Mouse (Mus musculus): ENCODE measurements around the gene Gpatch2. TPM values are rescaled to one million over a fixed set of nuclear protein-coding genes. Genes with fewer than 3 reads are reported as not detected.

Gene Gpatch2
- polyA plus RNA-seq, 1 experiment from 2014 or later, result 18.3 TPM

DNA sequence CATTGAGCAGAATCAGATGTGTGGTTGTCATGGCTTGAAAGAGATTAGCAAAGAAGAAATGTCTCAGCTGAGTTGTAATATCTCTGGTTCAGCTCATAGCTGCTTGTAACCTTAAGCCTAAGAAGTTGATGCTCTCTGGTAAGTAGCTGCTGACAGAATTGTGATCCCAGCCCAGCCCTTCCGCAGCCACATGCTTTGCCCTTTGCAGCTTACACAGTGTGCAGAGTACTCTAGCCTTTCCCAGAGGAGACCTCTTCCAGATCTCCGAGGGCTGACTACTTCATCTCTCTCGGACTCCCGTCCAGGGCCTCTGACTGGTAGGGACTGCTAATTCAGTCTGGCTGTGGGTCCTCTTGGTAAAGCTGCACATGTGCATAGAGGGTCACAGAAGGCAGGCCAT lies 92.0 kb downstream of the Gpatch2 start:
- H3K4me1 ChIP-seq (ENCODE audit: control insufficient read depth, insufficient read depth, low read length), result no peaks in the 10 kb centered on the region

DNA sequence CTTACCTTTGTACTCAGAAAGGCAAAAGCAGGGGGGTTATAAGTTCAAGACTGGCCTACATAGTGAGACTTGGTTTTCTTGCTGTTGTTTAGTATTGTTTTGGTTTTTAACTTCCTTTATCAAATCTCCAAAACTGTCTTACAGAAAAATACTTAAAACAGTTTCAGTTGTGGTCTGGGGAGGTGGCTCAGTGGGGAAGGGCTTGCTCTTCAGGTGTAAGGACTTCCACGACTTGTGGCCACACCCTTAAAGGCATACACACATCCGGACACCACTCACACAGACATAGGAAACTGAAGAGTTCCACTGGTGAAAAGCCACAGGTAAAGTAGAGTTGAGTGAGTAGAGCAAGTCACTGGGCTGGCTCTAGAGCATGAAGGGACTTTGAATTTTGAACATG lies 93.2 kb downstream of the Gpatch2 start:
- Histone ChIP-seq H3K27ac (ENCODE audit: low read depth, low read length) (no peak overlapping the region), H3K36me3 (ENCODE audit: control insufficient read depth, insufficient read depth, low read length) (no peaks in the 10 kb centered on the region), H3K27me3 (ENCODE audit: control insufficient read depth, insufficient read depth, low read length) (no peaks in the 10 kb centered on the region), H3K9ac (replicated peaks; ENCODE audit: low read depth, low read length) (no peak overlapping the region), H3K9me3 (ENCODE audit: control insufficient read depth, low read length) (no peaks in the 10 kb centered on the region), H3K4me1 (ENCODE audit: control insufficient read depth, insufficient read depth, low read length) (no peaks in the 10 kb centered on the region), H3K4me2 (ENCODE audit: low read depth, low read length) (no peak overlapping the region), H3K4me3 (ENCODE audit: low read depth, low read length) (no peak overlapping the region)
- ATAC-seq (ENCODE audit: low read depth), result no peak
- 89% methylated on average over 2 of the region's 2 CpGs for WGBS

More for the DNA sequence above, 92.0 kb downstream of the Gpatch2 start:
- ATAC-seq (ENCODE audit: low read depth), result no peak
- Histone ChIP-seq H3K27me3 (ENCODE audit: control insufficient read depth, insufficient read depth, low read length) (no peaks in the 10 kb centered on the region), H3K4me3 (ENCODE audit: low read depth, low read length) (no peak overlapping the region), H3K9me3 (ENCODE audit: control insufficient read depth, low read length) (no peaks in the 10 kb centered on the region), H3K9ac (replicated peaks; ENCODE audit: low read depth, low read length) (no peak overlapping the region), H3K4me2 (ENCODE audit: low read depth, low read length) (no peak overlapping the region), H3K27ac (ENCODE audit: low read depth, low read length) (no peak overlapping the region), H3K36me3 (ENCODE audit: control insufficient read depth, insufficient read depth, low read length) (no peaks in the 10 kb centered on the region)
- 95% methylated on average over 4 of the region's 4 CpGs for WGBS

DNA sequence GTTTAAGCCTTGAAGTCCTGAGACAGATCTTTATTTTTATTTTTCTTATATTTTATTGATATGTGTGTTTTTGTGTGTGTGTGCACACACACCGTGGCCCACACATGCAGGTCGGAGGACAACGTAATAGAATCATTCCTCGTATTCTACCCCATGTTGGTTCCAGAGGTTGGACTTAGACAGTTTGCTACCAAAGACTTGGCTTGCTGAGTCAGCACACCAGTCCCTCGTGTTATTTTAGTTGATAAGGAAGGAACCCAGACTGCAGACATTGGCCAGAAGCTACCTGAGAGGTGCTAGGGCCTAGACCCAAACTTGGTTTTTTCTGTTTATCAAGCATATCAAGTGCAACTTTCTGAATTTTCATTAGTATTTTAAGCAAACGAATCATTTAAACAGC lies 95.8 kb downstream of the Gpatch2 start:
- Histone ChIP-seq H3K9ac (replicated peaks; ENCODE audit: low read depth, low read length) (no peak overlapping the region), H3K4me2 (ENCODE audit: low read depth, low read length) (no peak overlapping the region), H3K27ac (ENCODE audit: low read depth, low read length) (no peak overlapping the region), H3K36me3 (ENCODE audit: control insufficient read depth, insufficient read depth, low read length) (no peaks in the 10 kb centered on the region), H3K4me1 (ENCODE audit: control insufficient read depth, insufficient read depth, low read length) (no peaks in the 10 kb centered on the region), H3K9me3 (ENCODE audit: control insufficient read depth, low read length) (no peaks in the 10 kb centered on the region), H3K4me3 (ENCODE audit: low read depth, low read length) (no peak overlapping the region), H3K27me3 (ENCODE audit: control insufficient read depth, insufficient read depth, low read length) (no peaks in the 10 kb centered on the region)
- ATAC-seq (ENCODE audit: low read depth), result no peak
- WGBS, result 90% methylated on average over 6 of the region's 6 CpGs

DNA sequence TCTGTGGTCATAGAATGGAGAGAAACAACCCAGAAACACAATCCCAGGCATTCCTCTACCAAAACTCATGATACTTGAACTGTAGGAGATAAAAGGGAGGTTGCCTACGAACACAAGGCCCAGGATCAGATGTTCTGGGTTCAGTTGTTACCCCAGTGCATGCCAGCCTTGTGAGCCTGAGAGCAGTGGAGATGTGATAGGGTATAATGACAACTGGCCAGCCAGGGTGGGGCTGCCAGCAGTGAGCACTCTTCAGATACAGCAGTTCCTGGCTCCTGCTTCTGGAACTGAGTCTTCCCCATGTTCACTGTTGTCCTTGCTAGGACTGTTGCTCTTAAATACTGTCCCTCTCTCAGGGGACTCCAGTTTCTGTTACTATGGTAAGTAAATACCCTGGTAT lies 98.0 kb downstream of the Gpatch2 start:
- Histone ChIP-seq H3K4me2 (ENCODE audit: low read depth, low read length) (no peak overlapping the region), H3K27me3 (ENCODE audit: control insufficient read depth, insufficient read depth, low read length) (no peaks in the 10 kb centered on the region), H3K4me1 (ENCODE audit: control insufficient read depth, insufficient read depth, low read length) (no peaks in the 10 kb centered on the region), H3K9ac (replicated peaks; ENCODE audit: low read depth, low read length) (no peak overlapping the region), H3K4me3 (ENCODE audit: low read depth, low read length) (no peak overlapping the region), H3K36me3 (ENCODE audit: control insufficient read depth, insufficient read depth, low read length) (no peaks in the 10 kb centered on the region), H3K27ac (ENCODE audit: low read depth, low read length) (no peak overlapping the region), H3K9me3 (ENCODE audit: control insufficient read depth, low read length) (no peaks in the 10 kb centered on the region)
- 88% methylated on average over 1 of the region's 1 CpGs for WGBS
- no peak for ATAC-seq (ENCODE audit: low read depth)

DNA sequence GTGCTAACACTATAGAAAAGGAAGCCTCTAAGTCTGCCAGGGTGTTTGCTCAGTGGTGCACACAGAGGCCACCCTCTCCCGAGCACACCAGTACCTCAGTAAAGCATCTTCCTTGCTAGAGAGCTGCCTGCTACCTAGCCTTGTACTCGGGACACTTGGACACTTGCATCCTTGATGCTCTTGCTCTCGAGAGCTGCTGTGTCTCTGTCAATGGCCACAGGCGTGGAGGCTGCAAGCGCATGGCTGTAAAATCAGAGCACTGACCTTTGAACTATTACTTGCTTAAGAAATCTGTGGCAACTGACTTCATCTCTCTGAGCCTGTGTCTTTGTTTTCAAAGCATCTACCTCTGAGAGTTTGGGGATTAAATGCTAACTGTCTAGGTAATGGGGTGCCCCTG lies 98.5 kb downstream of the Gpatch2 start:
- H3K27me3 ChIP-seq (ENCODE audit: control insufficient read depth, insufficient read depth, low read length), result no peaks in the 10 kb centered on the region
- H3K9me3 ChIP-seq (ENCODE audit: control insufficient read depth, low read length), result no peaks in the 10 kb centered on the region
- no peaks in the 10 kb centered on the region for H3K4me1 ChIP-seq (ENCODE audit: control insufficient read depth, insufficient read depth, low read length)
- no peak overlapping the region for H3K4me3 ChIP-seq (ENCODE audit: low read depth, low read length)
- ATAC-seq (ENCODE audit: low read depth), result no peak
- no peak overlapping the region for H3K9ac ChIP-seq (replicated peaks; ENCODE audit: low read depth, low read length)
- H3K27ac ChIP-seq (ENCODE audit: low read depth, low read length), result no peak overlapping the region
- no peaks in the 10 kb centered on the region for H3K36me3 ChIP-seq (ENCODE audit: control insufficient read depth, insufficient read depth, low read length)
- no peak overlapping the region for H3K4me2 ChIP-seq (ENCODE audit: low read depth, low read length)
- 80% methylated on average over 5 of the region's 5 CpGs for WGBS

DNA sequence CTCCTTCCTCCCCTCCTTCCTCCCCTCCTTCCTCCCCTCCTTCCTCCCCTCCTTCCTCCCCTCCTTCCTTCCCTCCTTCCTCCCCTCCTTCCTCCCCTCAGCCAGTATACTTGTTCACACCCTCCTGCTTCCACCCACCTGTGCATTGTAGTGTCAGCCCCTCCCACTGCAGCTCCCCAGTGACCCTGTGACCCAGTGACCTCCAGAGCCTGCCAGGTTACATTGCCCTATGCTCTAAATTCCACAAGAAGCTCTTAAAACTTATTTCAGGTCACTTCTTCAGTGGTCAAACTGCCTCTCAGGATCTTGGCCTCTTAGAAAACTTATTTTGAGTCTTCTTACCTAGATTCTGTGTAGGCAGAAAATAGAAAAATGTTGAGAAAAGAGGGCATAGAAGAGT lies 99.2 kb downstream of the Gpatch2 start:
- no peak for ATAC-seq (ENCODE audit: low read depth)
- H3K27me3 ChIP-seq (ENCODE audit: control insufficient read depth, insufficient read depth, low read length), result no peaks in the 10 kb centered on the region
- no peaks in the 10 kb centered on the region for H3K36me3 ChIP-seq (ENCODE audit: control insufficient read depth, insufficient read depth, low read length)
- no peak overlapping the region for H3K9ac ChIP-seq (replicated peaks; ENCODE audit: low read depth, low read length)
- H3K4me3 ChIP-seq (ENCODE audit: low read depth, low read length), result no peak overlapping the region
- H3K9me3 ChIP-seq (ENCODE audit: control insufficient read depth, low read length), result no peaks in the 10 kb centered on the region
- no peak overlapping the region for H3K27ac ChIP-seq (ENCODE audit: low read depth, low read length)
- H3K4me2 ChIP-seq (ENCODE audit: low read depth, low read length), result no peak overlapping the region
- no peaks in the 10 kb centered on the region for H3K4me1 ChIP-seq (ENCODE audit: control insufficient read depth, insufficient read depth, low read length)

DNA sequence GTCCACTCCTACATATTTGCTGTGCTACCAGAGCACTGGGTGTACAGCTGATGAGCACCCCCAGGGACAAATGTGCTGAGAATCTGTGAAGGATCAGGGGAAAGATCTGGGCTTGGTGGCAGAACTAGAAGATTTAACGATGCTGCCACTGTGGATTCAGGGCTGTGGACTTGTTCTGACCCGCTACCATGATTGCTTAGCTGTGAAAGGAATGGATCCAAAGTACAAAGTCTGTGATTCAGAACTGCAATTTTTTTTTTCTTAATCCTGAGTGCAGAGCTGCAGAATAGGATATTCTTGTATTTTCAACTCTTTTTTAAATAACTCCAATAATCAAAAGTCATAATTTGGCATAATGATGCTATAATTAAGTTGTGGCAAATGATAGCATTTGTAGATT lies 100.5 kb downstream of the Gpatch2 start:
- no peak for ATAC-seq (ENCODE audit: low read depth)
- WGBS, result 92% methylated on average over 2 of the region's 2 CpGs
- no peaks in the 10 kb centered on the region for H3K4me1 ChIP-seq (ENCODE audit: control insufficient read depth, insufficient read depth, low read length)

DNA sequence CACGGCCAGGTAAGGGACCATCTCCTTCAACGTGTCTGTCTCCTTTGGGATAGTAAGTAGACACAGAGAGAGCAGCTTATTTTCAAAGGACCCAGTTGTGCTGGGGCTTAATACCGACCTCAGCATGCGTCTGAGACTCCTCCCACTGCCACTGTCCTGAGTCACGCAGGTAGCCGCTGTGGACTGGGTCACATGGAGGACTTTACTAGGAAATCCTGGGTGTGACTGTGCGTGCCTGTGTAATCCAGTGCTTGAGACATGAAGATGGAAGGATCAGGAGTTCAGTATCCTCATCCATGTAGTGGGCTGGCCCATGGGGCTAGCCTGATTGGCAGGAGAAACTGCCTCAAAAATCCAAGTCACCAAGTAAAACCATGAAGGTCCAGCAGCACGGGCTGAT lies 101.2 kb downstream of the Gpatch2 start:
- 87% methylated on average over 8 of the region's 8 CpGs for WGBS

More for the DNA sequence above, 100.5 kb downstream of the Gpatch2 start:
- H3K9me3 ChIP-seq (ENCODE audit: control insufficient read depth, low read length), result no peaks in the 10 kb centered on the region
- H3K27me3 ChIP-seq (ENCODE audit: control insufficient read depth, insufficient read depth, low read length), result no peaks in the 10 kb centered on the region
- no peak overlapping the region for H3K9ac ChIP-seq (replicated peaks; ENCODE audit: low read depth, low read length)
- H3K27ac ChIP-seq (ENCODE audit: low read depth, low read length), result no peak overlapping the region
- H3K36me3 ChIP-seq (ENCODE audit: control insufficient read depth, insufficient read depth, low read length), result no peaks in the 10 kb centered on the region
- H3K4me3 ChIP-seq (ENCODE audit: low read depth, low read length), result no peak overlapping the region
- H3K4me2 ChIP-seq (ENCODE audit: low read depth, low read length), result no peak overlapping the region

DNA sequence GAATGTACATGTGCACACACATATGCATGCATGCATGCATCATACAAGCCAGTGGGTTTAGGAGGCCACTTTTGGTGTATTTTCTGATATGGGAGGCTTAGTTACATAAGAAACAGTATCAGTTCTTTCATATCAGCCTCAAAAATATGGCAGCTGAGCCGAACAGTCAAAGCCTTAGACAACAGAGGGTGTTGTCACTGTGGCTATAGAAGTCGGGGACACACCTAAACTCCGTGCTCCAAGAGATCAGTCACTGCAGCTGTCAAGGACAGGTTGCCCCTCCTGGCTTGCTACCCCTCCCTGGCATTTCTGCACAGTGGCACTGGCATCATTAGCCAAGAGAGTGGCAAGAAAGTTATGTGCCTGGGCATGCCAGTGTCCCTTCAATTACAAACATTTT lies 106.5 kb downstream of the Gpatch2 start:
- H3K27ac ChIP-seq (ENCODE audit: low read depth, low read length), result no peak overlapping the region
- WGBS, result 87% methylated on average over 3 of the region's 3 CpGs

More for the DNA sequence above, 101.2 kb downstream of the Gpatch2 start:
- Histone ChIP-seq H3K4me1 (ENCODE audit: control insufficient read depth, insufficient read depth, low read length) (no peaks in the 10 kb centered on the region), H3K27me3 (ENCODE audit: control insufficient read depth, insufficient read depth, low read length) (no peaks in the 10 kb centered on the region), H3K27ac (ENCODE audit: low read depth, low read length) (no peak overlapping the region), H3K4me2 (ENCODE audit: low read depth, low read length) (no peak overlapping the region), H3K9ac (replicated peaks; ENCODE audit: low read depth, low read length) (no peak overlapping the region), H3K4me3 (ENCODE audit: low read depth, low read length) (no peak overlapping the region), H3K9me3 (ENCODE audit: control insufficient read depth, low read length) (no peaks in the 10 kb centered on the region), H3K36me3 (ENCODE audit: control insufficient read depth, insufficient read depth, low read length) (no peaks in the 10 kb centered on the region)
- no peak for ATAC-seq (ENCODE audit: low read depth)

More for the DNA sequence above, 106.5 kb downstream of the Gpatch2 start:
- no peak for ATAC-seq (ENCODE audit: low read depth)
- Histone ChIP-seq H3K4me1 (ENCODE audit: control insufficient read depth, insufficient read depth, low read length) (no peaks in the 10 kb centered on the region), H3K36me3 (ENCODE audit: control insufficient read depth, insufficient read depth, low read length) (no peaks in the 10 kb centered on the region), H3K27me3 (ENCODE audit: control insufficient read depth, insufficient read depth, low read length) (no peaks in the 10 kb centered on the region), H3K4me3 (ENCODE audit: low read depth, low read length) (no peak overlapping the region), H3K9me3 (ENCODE audit: control insufficient read depth, low read length) (no peaks in the 10 kb centered on the region), H3K4me2 (ENCODE audit: low read depth, low read length) (no peak overlapping the region), H3K9ac (replicated peaks; ENCODE audit: low read depth, low read length) (no peak overlapping the region)
